Mouse (Mus musculus) liver, embryonic 12.5 days (tissue): Measurements from ENCODE around the gene Sit1. TPM values are rescaled to one million over a fixed set of nuclear protein-coding genes. Genes with fewer than 3 reads are reported as not detected.
A peak's percentile ranks its signal among the peaks of the same experiment; 100 is the strongest.

Experiments used
- ATAC-seq: fragments of 200-750 bp; cut with Nextera tagmentation; 2 replicates; pipeline ENCODE4 v1.8.0; 2017; ENCODE audit warnings: moderate number of reproducible peaks, mild to moderate bottlenecking, moderate library complexity
- H3K27ac ChIP-seq: fragments of 300-500 bp; sonication (generic); 2 replicates; pipeline ENCODE4 v1.5.1; 2016; ENCODE audit warnings: mild to moderate bottlenecking
- H3K27me3 ChIP-seq: fragments of 300-500 bp; sonication (generic); replicated peaks from 2 replicates; pipeline ENCODE4 v1.6.1; 2016; ENCODE audit warnings: mild to moderate bottlenecking, moderate library complexity
- H3K36me3 ChIP-seq: fragments of 300-500 bp; sonication (generic); 2 replicates; pipeline ENCODE4 v1.6.1; 2016; ENCODE audit warnings: mild to moderate bottlenecking, moderate library complexity
- H3K4me1 ChIP-seq: fragments of 300-500 bp; sonication (generic); 2 replicates; pipeline ENCODE4 v1.6.1; 2016
- H3K4me2 ChIP-seq: fragments of 300-500 bp; sonication (generic); 2 replicates; pipeline ENCODE4 v1.6.1; 2016; ENCODE audit warnings: mild to moderate bottlenecking, moderate library complexity
- H3K4me3 ChIP-seq: fragments of 300-500 bp; sonication (generic); 2 replicates; pipeline ENCODE4 v1.5.1; 2016; ENCODE audit warnings: mild to moderate bottlenecking, moderate library complexity
- H3K9ac ChIP-seq: fragments of 300-500 bp; sonication (generic); 2 replicates; pipeline ENCODE4 v1.6.1; 2016; ENCODE audit warnings: mild to moderate bottlenecking, moderate library complexity
- H3K9me3 ChIP-seq: fragments of 300-500 bp; sonication (generic); replicated peaks from 2 replicates; pipeline ENCODE4 v1.6.1; 2016; ENCODE audit warnings: mild to moderate bottlenecking, moderate library complexity
- WGBS: fragments of 180-500 bp; shearing (Covaris S2); methylation state at CpG from one replicate; pipeline ENCODE4 v1.1.7; 2016; ENCODE audit not compliant: insufficient replicate concordance; 5-methylcytosine and 5-hydroxymethylcytosine counted together
- polyA plus RNA-seq: library from polyadenylated mRNA; unstranded; fragments of >200 nt; fragmentation: Nextera tagmentation; extraction: Ambion mirVana; gene quantifications from 2 replicates; pipeline ENCODE4 v1.2.1, GENCODE M21; 2016

Sit1 gene
- polyA plus RNA-seq, 1 experiment from 2014 or later = not detected

- ATAC-seq = no peak
- Histone ChIP-seq H3K36me3 (no peaks in the 10 kb centered on the region), H3K4me2 (peak within 1 kb of the TSS; percentile 40), H3K27ac (no peak within 1 kb of the TSS), H3K27me3 (peaks cover 74% of the 10 kb centered on the region), H3K9ac (no peak within 1 kb of the TSS), H3K4me3 (0 out of 2 replicates have a peak within 1 kb of the TSS, but pooled peaks have one; percentile 7), H3K4me1 (peaks cover 16% of the 10 kb centered on the region; the same call in 1 of the 2 replicates), H3K9me3 (no peaks in the 10 kb centered on the region)
- 13% methylated on average over 20 of the region's 20 CpGs for WGBS
Observed at GRCm38 (mm10) chr4:43454041-43454836, 29.3 kb downstream of the Sit1 start, which contains the start of gene Cd72. Gene Cd72 (minus strand): TSS chr4:43454628.

GRCm38 (mm10) chr4:43453413-43453812, 30.1 kb downstream of the Sit1 start:
- Histone ChIP-seq H3K4me2 (peak overlapping the region; percentile 40), H3K4me1 (peaks cover 16% of the 10 kb centered on the region; the same call in 1 of the 2 replicates), H3K9me3 (no peaks in the 10 kb centered on the region), H3K27ac (no peak overlapping the region), H3K4me3 (peak overlapping the region; percentile 7; the same call in 1 of the 2 replicates), H3K9ac (no peak overlapping the region), H3K27me3 (peaks cover 74% of the 10 kb centered on the region), H3K36me3 (no peaks in the 10 kb centered on the region)
- WGBS = 2% methylated on average over 18 of the region's 18 CpGs
- no peak for ATAC-seq

- no peak overlapping the region for H3K27ac ChIP-seq
- peaks cover 16% of the 10 kb centered on the region; the same call in 1 of the 2 replicates for H3K4me1 ChIP-seq
- H3K9me3 ChIP-seq = no peaks in the 10 kb centered on the region
- H3K9ac ChIP-seq = no peak overlapping the region
- H3K4me2 ChIP-seq = no peak overlapping the region
- no peak for ATAC-seq
- peaks cover 66% of the 10 kb centered on the region for H3K27me3 ChIP-seq
- peaks cover 4% of the 10 kb centered on the region for H3K36me3 ChIP-seq
- WGBS = 43% methylated on average over 11 of the region's 11 CpGs
- no peak overlapping the region for H3K4me3 ChIP-seq
Observed at GRCm38 (mm10) chr4:43452315-43452714, 31.2 kb downstream of the Sit1 start.

GRCm38 (mm10) chr4:43448554-43448953, 35.0 kb downstream of the Sit1 start:
- H3K9me3 ChIP-seq = no peaks in the 10 kb centered on the region
- H3K4me2 ChIP-seq = no peak overlapping the region
- ATAC-seq = no peak
- H3K27me3 ChIP-seq = peaks cover 52% of the 10 kb centered on the region
- no peak overlapping the region for H3K4me3 ChIP-seq
- H3K4me1 ChIP-seq = peaks cover 17% of the 10 kb centered on the region
- H3K36me3 ChIP-seq = peaks cover 24% of the 10 kb centered on the region
- WGBS = 71% methylated on average over 3 of the region's 3 CpGs
- no peak overlapping the region for H3K27ac ChIP-seq
- H3K9ac ChIP-seq = no peak overlapping the region

- Histone ChIP-seq H3K4me3 (no peak overlapping the region), H3K4me1 (peaks cover 21% of the 10 kb centered on the region), H3K27ac (no peak overlapping the region), H3K9me3 (no peaks in the 10 kb centered on the region), H3K9ac (no peak overlapping the region), H3K36me3 (peaks cover 24% of the 10 kb centered on the region), H3K27me3 (peaks cover 48% of the 10 kb centered on the region), H3K4me2 (no peak overlapping the region)
- 82% methylated on average over 13 of the region's 13 CpGs for WGBS
- ATAC-seq = no peak
Observed at GRCm38 (mm10) chr4:43447251-43447650, 36.3 kb downstream of the Sit1 start.

- H3K4me3 ChIP-seq = peak overlapping the region; percentile 76
- peaks cover 22% of the 10 kb centered on the region for H3K4me1 ChIP-seq
- no peak for ATAC-seq
- peaks cover 24% of the 10 kb centered on the region for H3K36me3 ChIP-seq
- H3K9me3 ChIP-seq = no peaks in the 10 kb centered on the region
- 0 out of 2 replicates have a peak overlapping the region, but pooled peaks have one; percentile 51 for H3K27ac ChIP-seq
- peaks cover 35% of the 10 kb centered on the region for H3K27me3 ChIP-seq
- H3K4me2 ChIP-seq = peak overlapping the region; percentile 99
- peak overlapping the region; percentile 87 for H3K9ac ChIP-seq
- WGBS = 9% methylated on average over 27 of the region's 28 CpGs
Observed at GRCm38 (mm10) chr4:43443511-43443910, 40.0 kb downstream of the Sit1 start.

- peak; percentile 59 for ATAC-seq
- H3K27me3 ChIP-seq = peaks cover 35% of the 10 kb centered on the region
- peak overlapping the region; percentile 76 for H3K4me3 ChIP-seq
- under 1% methylated on average over 86 of the region's 88 CpGs for WGBS
- peak overlapping the region; percentile 99 for H3K4me2 ChIP-seq
- H3K27ac ChIP-seq = peak overlapping the region; percentile 84
- H3K4me1 ChIP-seq = peaks cover 22% of the 10 kb centered on the region
- no peaks in the 10 kb centered on the region for H3K9me3 ChIP-seq
- H3K9ac ChIP-seq = peak overlapping the region; percentile 87
- H3K36me3 ChIP-seq = peaks cover 23% of the 10 kb centered on the region
Observed at GRCm38 (mm10) chr4:43442456-43443361, 40.8 kb downstream of the Sit1 start.

- ATAC-seq = peak; percentile 88
- Histone ChIP-seq H3K27ac (peak overlapping the region; percentile 84), H3K9ac (peak overlapping the region; percentile 87), H3K4me1 (peaks cover 22% of the 10 kb centered on the region), H3K36me3 (peaks cover 17% of the 10 kb centered on the region), H3K27me3 (peaks cover 35% of the 10 kb centered on the region), H3K4me3 (peak overlapping the region; percentile 76), H3K4me2 (peak overlapping the region; percentile 99), H3K9me3 (no peaks in the 10 kb centered on the region)
- WGBS = under 1% methylated on average over 33 of the region's 33 CpGs
Observed at GRCm38 (mm10) chr4:43442044-43442443, 41.5 kb downstream of the Sit1 start.

- peak within 1 kb of the TSS; percentile 76 for H3K4me3 ChIP-seq
- 24% methylated on average over 4 of the region's 4 CpGs for WGBS
- ATAC-seq = no peak
- peaks cover 22% of the 10 kb centered on the region for H3K4me1 ChIP-seq
- peaks cover 13% of the 10 kb centered on the region for H3K36me3 ChIP-seq
- H3K4me2 ChIP-seq = peak within 1 kb of the TSS; percentile 99
- H3K9ac ChIP-seq = peak within 1 kb of the TSS; percentile 87
- no peaks in the 10 kb centered on the region for H3K9me3 ChIP-seq
- H3K27me3 ChIP-seq = peaks cover 35% of the 10 kb centered on the region
- H3K27ac ChIP-seq = peak within 1 kb of the TSS; percentile 84
Observed at GRCm38 (mm10) chr4:43441639-43442038, 41.9 kb downstream of the Sit1 start, which contains the start of gene Tesk1. Gene Tesk1 (plus strand): TSS chr4:43441939.

GRCm38 (mm10) chr4:43432832-43433231, 50.7 kb downstream of the Sit1 start:
- 79% methylated on average over 1 of the region's 1 CpGs for WGBS
- ATAC-seq = no peak

More at GRCm38 (mm10) chr4:43432832-43433231, 50.7 kb downstream of the Sit1 start:
- H3K4me3 ChIP-seq = no peak overlapping the region
- H3K27me3 ChIP-seq = peaks cover 33% of the 10 kb centered on the region
- no peak overlapping the region for H3K4me2 ChIP-seq
- H3K27ac ChIP-seq = no peak overlapping the region
- peaks cover 3% of the 10 kb centered on the region; the same call in 1 of the 2 replicates for H3K4me1 ChIP-seq
- H3K9me3 ChIP-seq = no peaks in the 10 kb centered on the region
- no peak overlapping the region for H3K9ac ChIP-seq
- no peaks in the 10 kb centered on the region for H3K36me3 ChIP-seq
